In genomic region chr11:121015472-121015871, GRCm38 (mm10) we compare ENCODE assay signal across 23 mouse cellular contexts. TPM values are rescaled to one million over a fixed set of nuclear protein-coding genes. Genes with fewer than 3 reads are reported as not detected.
DNase-seq lines count a peak whose midpoint lies in the region; ATAC-seq and TF ChIP-seq lines count a peak whose summit lies in the region.
"Had no signal": no experiment of that assay in that cellular context is flagged by ENCODE, and none has a peak within 500 bp of the region (broad histone marks: within the 10 kb centered on the region; RNA-seq: fewer than 3 reads in every experiment).

No protein-coding gene starts in this region.

- H3K36me3 ChIP-seq in heart, embryonic 12.5 days = no peaks in the 10 kb centered on the region
- H3K36me3 ChIP-seq in lung, embryonic 14.5 days (ENCODE audit: insufficient read depth) = no peaks in the 10 kb centered on the region
- H3K36me3 ChIP-seq in intestine, embryonic 15.5 days = no peaks in the 10 kb centered on the region
- H3K36me3 ChIP-seq: limb, embryonic 15.5 days; liver, embryonic 15.5 days had no signal

- no peak for TF ChIP-seq CTCF in lung, embryonic 14.5 days (IDR thresholded peaks at IDR 0.05; ENCODE audit: low read depth)
- TF ChIP-seq CTCF in lung, adult 2 months (IDR thresholded peaks at IDR 0.05; ENCODE audit: insufficient read depth, low read length) = no peak

- DNase-seq in heart, adult 9 months (ENCODE audit: low spot score in 2 of 2) = no peak
- peak; percentile 72 for DNase-seq in lung, embryonic 14.5 days
- DNase-seq in lung, adult 2 months = no peak
- DNase-seq in lung, postnatal 14 days = peak; percentile 24
- no peak for DNase-seq in gastrocnemius, postnatal 14 days
- DNase-seq in c-Kit-positive CD71-positive TER-119-positive erythroid progenitor cells, embryonic 14.5 days (ENCODE audit: low spot score) = no peak
- DNase-seq: adrenal gland, postnatal 25 days; thymus, postnatal 14 days had no signal

- no peak for ATAC-seq in heart, embryonic 12.5 days (ENCODE audit: insufficient number of reproducible peaks, low FRiP score)
- peak; percentile 71; the same call in 1 of the 2 replicates for ATAC-seq in lung, embryonic 14.5 days (ENCODE audit: insufficient read depth)
- ATAC-seq in intestine, embryonic 15.5 days = no peak
- ATAC-seq: hindbrain, embryonic 16.5 days had no signal

- intact Hi-C loops in gastrocnemius, postnatal 14 days (cut with DNase I; ENCODE audit: low total_unique reads) = no loop called here

- H3K27me3 ChIP-seq in heart, embryonic 12.5 days (replicated peaks) = peaks cover 10% of the 10 kb centered on the region; the same call in 1 of the 2 replicates
- no peaks in the 10 kb centered on the region for H3K27me3 ChIP-seq in lung, embryonic 14.5 days (ENCODE audit: insufficient read depth, low read length)
- no peaks in the 10 kb centered on the region for H3K27me3 ChIP-seq in intestine, embryonic 15.5 days (replicated peaks)
- H3K27me3 ChIP-seq: limb, embryonic 15.5 days had no signal

- no peak overlapping the region for H3K9ac ChIP-seq in heart, embryonic 12.5 days
- no peak overlapping the region for H3K9ac ChIP-seq in lung, embryonic 14.5 days
- no peak overlapping the region; the same call in 1 of the 2 replicates for H3K9ac ChIP-seq in intestine, embryonic 15.5 days
- H3K9ac ChIP-seq: limb, embryonic 15.5 days; liver, embryonic 15.5 days had no signal

- no peaks in the 10 kb centered on the region for H3K9me3 ChIP-seq in heart, embryonic 12.5 days (replicated peaks)
- H3K9me3 ChIP-seq in lung, embryonic 14.5 days (ENCODE audit: low read depth, low read length) = no peaks in the 10 kb centered on the region
- no peaks in the 10 kb centered on the region for H3K9me3 ChIP-seq in intestine, embryonic 15.5 days
- H3K9me3 ChIP-seq: limb, embryonic 15.5 days; liver, embryonic 15.5 days had no signal

- no peak for TF ChIP-seq POLR2A in lung, adult 2 months (IDR thresholded peaks at IDR 0.05; ENCODE audit: borderline replicate concordance, extremely low read depth, low read depth, low read length)

- peaks cover 14% of the 10 kb centered on the region; the same call in 1 of the 2 replicates for H3K4me1 ChIP-seq in heart, embryonic 12.5 days (replicated peaks)
- no peaks in the 10 kb centered on the region for H3K4me1 ChIP-seq in lung, embryonic 14.5 days (ENCODE audit: insufficient read depth)
- H3K4me1 ChIP-seq in lung, adult 2 months (ENCODE audit: control insufficient read depth, insufficient read depth, low read length) = peaks cover 2% of the 10 kb centered on the region; the same call in 1 of the 2 replicates
- H3K4me1 ChIP-seq in intestine, embryonic 15.5 days (replicated peaks) = 0 out of 2 replicates have a peak, but pooled peaks cover 9% of the 10 kb centered on the region
- H3K4me1 ChIP-seq: liver, embryonic 15.5 days had no signal

- H3K4me2 ChIP-seq in heart, embryonic 12.5 days = peak overlapping the region; percentile 58; the same call in 1 of the 2 replicates
- peak overlapping the region; percentile 55; the same call in 1 of the 2 replicates for H3K4me2 ChIP-seq in lung, embryonic 14.5 days
- H3K4me2 ChIP-seq in intestine, embryonic 15.5 days (replicated peaks) = 0 out of 2 replicates have a peak overlapping the region, but pooled peaks have one; percentile 56

- no peak overlapping the region for H3K27ac ChIP-seq in heart, embryonic 12.5 days (ENCODE audit: poor library complexity, severe bottlenecking)
- H3K27ac ChIP-seq in lung, embryonic 14.5 days (ENCODE audit: low read depth) = peak overlapping the region; percentile 61
- H3K27ac ChIP-seq in intestine, embryonic 15.5 days = no peak overlapping the region
- H3K27ac ChIP-seq: limb, embryonic 15.5 days; liver, embryonic 15.5 days had no signal

- no peak overlapping the region for H3K4me3 ChIP-seq in heart, embryonic 12.5 days
- H3K4me3 ChIP-seq in lung, embryonic 14.5 days (ENCODE audit: low read depth, low read length) = no peak overlapping the region
- no peak overlapping the region for H3K4me3 ChIP-seq in lung, adult 2 months (replicated peaks; ENCODE audit: extremely low read depth, low read depth, low read length)
- H3K4me3 ChIP-seq in intestine, embryonic 15.5 days (replicated peaks) = no peak overlapping the region
- H3K4me3 ChIP-seq: limb, embryonic 15.5 days; liver, embryonic 15.5 days had no signal

- WGBS in heart, embryonic 12.5 days = 42% methylated on average over 6 of the region's 6 CpGs
- 31% methylated on average over 6 of the region's 6 CpGs for WGBS in lung, embryonic 14.5 days
- WGBS in lung, adult 2 months = 23% methylated on average over 6 of the region's 6 CpGs
- 37% methylated on average over 6 of the region's 6 CpGs for WGBS in intestine, embryonic 15.5 days

RNA-seq across cellular contexts. Expression of gene Cd7, which starts 23.7 kb away (rescaled TPM):
- polyA plus RNA-seq in heart, embryonic 12.5 days (2016; fragmentation: Nextera tagmentation; extraction: Ambion mirVana) = not detected in 2 replicates
- polyA plus RNA-seq in lung, embryonic 14.5 days (2014; fragmentation: Nextera tagmentation; extraction: Ambion mirVana) = 0.26 TPM in 1 of 2 replicates, not detected in the other
- polyA plus RNA-seq in lung, adult 2 months (2012; rRNA removed) = 5.8 and 6.4 TPM in 2 replicates
- polyA plus RNA-seq in intestine, embryonic 15.5 days (2015; fragmentation: Nextera tagmentation; extraction: Ambion mirVana) = 5.6 and 6.1 TPM in 2 replicates
- total RNA-seq in gastrocnemius, postnatal 14 days (2021) = not detected
- total RNA-seq: adrenal gland, postnatal 25 days; gastrocnemius, postnatal 4 days; layer of hippocampus, adult 8-10 months; midbrain, postnatal 0 days had no signal
- polyA plus RNA-seq: forebrain, embryonic 11.5 days; hindbrain, embryonic 16.5 days; midbrain, postnatal 0 days had no signal

RNA-seq across cellular contexts. Expression of gene Csnk1d, which starts 24.3 kb away (rescaled TPM):
- polyA plus RNA-seq in heart, embryonic 12.5 days (2016; fragmentation: Nextera tagmentation; extraction: Ambion mirVana) = 94.7 and 95.4 TPM in 2 replicates
- 82.5 and 89.8 TPM in 2 replicates for polyA plus RNA-seq in lung, embryonic 14.5 days (2014; fragmentation: Nextera tagmentation; extraction: Ambion mirVana)
- polyA plus RNA-seq in lung, adult 2 months (2012; rRNA removed) = 61.2 and 75.3 TPM in 2 replicates
- polyA plus RNA-seq in intestine, embryonic 15.5 days (2015; fragmentation: Nextera tagmentation; extraction: Ambion mirVana) = 106 TPM in 2 replicates
- total RNA-seq in gastrocnemius, postnatal 14 days (2021) = 10 to 100 TPM; 50.2 to 56.9 TPM

RNA-seq across cellular contexts. Expression of gene Sectm1b, which starts 47.9 kb away (rescaled TPM):
- polyA plus RNA-seq in heart, embryonic 12.5 days (2016; fragmentation: Nextera tagmentation; extraction: Ambion mirVana) = not detected in 2 replicates
- not detected in 2 replicates for polyA plus RNA-seq in lung, embryonic 14.5 days (2014; fragmentation: Nextera tagmentation; extraction: Ambion mirVana)
- 0.06 and 0.51 TPM in 2 replicates for polyA plus RNA-seq in lung, adult 2 months (2012; rRNA removed)
- polyA plus RNA-seq in intestine, embryonic 15.5 days (2015; fragmentation: Nextera tagmentation; extraction: Ambion mirVana) = 0.73 and 0.93 TPM in 2 replicates
- total RNA-seq in gastrocnemius, postnatal 14 days (2021) = not detected
- total RNA-seq: adrenal gland, postnatal 25 days; CH12.LX; gastrocnemius, postnatal 4 days; hematopoietic stem cell, adult 5-6 weeks; layer of hippocampus, adult 8-10 months; left cerebral cortex, postnatal 36 days; megakaryocyte, adult 5-6 weeks; MEL; midbrain, postnatal 0 days had no signal
- polyA plus RNA-seq: forebrain, embryonic 11.5 days; hindbrain, embryonic 16.5 days; midbrain, postnatal 0 days; testis, adult 2 months had no signal

Comparison
In these comparisons a context has a peak if more than half of its experiments do, and no peak if none do; other contexts are left out.
1. DNase-seq: peak in lung, embryonic 14.5 days (single experiment) and lung, postnatal 14 days (single experiment); none in heart, adult 9 months (0 of 2), lung, adult 2 months (single experiment), gastrocnemius, postnatal 14 days (single experiment) and c-Kit-positive CD71-positive TER-119-positive erythroid progenitor cells, embryonic 14.5 days (single experiment).
2. Peak in every context shown above with its lines, with median percentiles within 50 percentile points of each other: H3K4me2 ChIP-seq.